Mouse (Mus musculus): ENCODE results near the gene Kmt2e. TPM values are rescaled to one million over a fixed set of nuclear protein-coding genes. Genes with fewer than 3 reads are reported as not detected.

Gene Kmt2e
- polyA plus RNA-seq, 1 experiment from 2014 or later = 27.5 TPM

DNA sequence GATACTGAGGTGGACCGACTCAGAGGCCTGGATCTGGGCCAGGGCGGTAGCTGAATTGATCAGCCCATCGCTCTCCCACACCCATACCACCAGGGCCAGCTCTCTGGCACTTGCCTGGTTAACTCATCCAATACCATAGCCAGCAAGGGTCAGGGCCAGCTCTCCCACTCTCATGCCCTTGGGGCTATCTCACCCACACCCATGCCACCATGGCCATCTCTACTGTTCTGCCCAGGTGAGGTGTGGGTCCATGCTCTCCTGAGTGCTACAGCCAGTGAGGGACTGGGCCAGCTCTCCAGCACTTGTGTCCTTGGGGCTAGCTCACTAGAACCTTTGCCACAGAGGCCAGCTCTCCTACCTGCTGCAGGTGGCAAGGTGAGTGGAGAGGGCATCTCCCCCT lies 34.1 kb upstream of the Kmt2e start:
- DNase-seq = no peak
- H3K27ac ChIP-seq (ENCODE audit: low read depth) = no peak overlapping the region
- no peaks in the 10 kb centered on the region for H3K27me3 ChIP-seq (ENCODE audit: insufficient read depth, low read length)
- H3K4me1 ChIP-seq (ENCODE audit: insufficient read depth) = no peaks in the 10 kb centered on the region
- no peaks in the 10 kb centered on the region for H3K9me3 ChIP-seq (ENCODE audit: low read length)
- TF ChIP-seq CTCF (IDR thresholded peaks at IDR 0.05; ENCODE audit: low read depth) (no peak), EP300 (IDR thresholded peaks at IDR 0.05; ENCODE audit: low read depth) (no peak)
- 79% methylated on average over 3 of the region's 3 CpGs for WGBS (ENCODE audit: insufficient replicate concordance)
- H3K36me3 ChIP-seq (replicated peaks; ENCODE audit: insufficient read depth, low read length) = no peaks in the 10 kb centered on the region
- no peak overlapping the region for H3K4me3 ChIP-seq (ENCODE audit: low read depth, low read length)
- no peak for ATAC-seq
- H3K4me2 ChIP-seq (ENCODE audit: low read depth, low read length) = no peak overlapping the region
- no peak overlapping the region for H3K9ac ChIP-seq (replicated peaks)

DNA sequence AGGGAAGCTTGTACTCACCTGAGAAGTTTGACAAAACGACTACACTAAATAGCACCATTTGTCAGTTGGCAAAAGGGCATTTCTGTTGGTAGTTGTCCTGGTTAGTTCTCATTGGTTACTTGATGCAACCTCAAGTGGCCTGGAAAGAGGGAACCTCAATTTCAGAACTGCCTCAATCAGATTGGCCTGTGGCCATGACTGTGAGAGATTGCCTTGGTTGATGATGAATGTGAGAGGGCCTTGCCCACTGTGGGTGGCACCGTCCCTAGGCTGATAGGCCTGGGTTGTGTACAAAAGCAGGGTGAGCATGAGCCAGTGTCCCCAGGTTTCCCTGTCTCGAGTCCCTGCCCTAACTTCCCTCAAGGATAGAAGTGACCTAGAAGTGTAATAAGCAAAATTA lies 33.4 kb upstream of the Kmt2e start:
- Histone ChIP-seq H3K27me3 (ENCODE audit: insufficient read depth, low read length) (no peaks in the 10 kb centered on the region), H3K4me1 (ENCODE audit: insufficient read depth) (no peaks in the 10 kb centered on the region), H3K27ac (ENCODE audit: low read depth) (no peak overlapping the region), H3K9ac (replicated peaks) (no peak overlapping the region), H3K4me2 (ENCODE audit: low read depth, low read length) (no peak overlapping the region), H3K9me3 (ENCODE audit: low read length) (no peaks in the 10 kb centered on the region), H3K4me3 (ENCODE audit: low read depth, low read length) (no peak overlapping the region), H3K36me3 (replicated peaks; ENCODE audit: insufficient read depth, low read length) (no peaks in the 10 kb centered on the region)
- 79% methylated on average over 3 of the region's 3 CpGs for WGBS (ENCODE audit: insufficient replicate concordance)
- TF ChIP-seq CTCF (IDR thresholded peaks at IDR 0.05; ENCODE audit: low read depth) (no peak), EP300 (IDR thresholded peaks at IDR 0.05; ENCODE audit: low read depth) (no peak)
- ATAC-seq = no peak
- no peak for DNase-seq

DNA sequence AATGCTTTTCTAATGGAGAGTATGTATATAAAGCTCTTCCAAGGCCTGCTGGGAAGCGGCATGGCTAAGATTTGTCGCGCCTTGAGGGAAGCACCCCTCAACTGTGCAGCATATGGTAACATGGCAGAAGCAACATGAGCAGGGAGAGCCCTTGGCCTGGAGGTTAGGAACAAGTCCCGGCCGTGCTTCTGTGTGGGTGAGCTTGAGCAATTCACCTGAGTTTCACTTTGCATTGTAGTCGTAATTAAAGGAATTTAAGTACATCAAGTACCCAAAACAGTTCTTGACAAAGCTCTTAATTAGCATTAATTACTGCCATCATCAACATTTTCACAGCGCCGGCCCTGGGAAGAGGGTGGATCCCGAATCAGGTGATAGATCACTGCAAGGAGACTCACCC lies 32.9 kb upstream of the Kmt2e start:
- TF ChIP-seq EP300 (IDR thresholded peaks at IDR 0.05; ENCODE audit: low read depth) = no peak
- Histone ChIP-seq H3K4me2 (ENCODE audit: low read depth, low read length) (no peak overlapping the region), H3K4me3 (ENCODE audit: low read depth, low read length) (no peak overlapping the region), H3K9ac (replicated peaks) (no peak overlapping the region), H3K9me3 (ENCODE audit: low read length) (no peaks in the 10 kb centered on the region), H3K27me3 (ENCODE audit: insufficient read depth, low read length) (no peaks in the 10 kb centered on the region), H3K36me3 (replicated peaks; ENCODE audit: insufficient read depth, low read length) (no peaks in the 10 kb centered on the region), H3K4me1 (ENCODE audit: insufficient read depth) (no peaks in the 10 kb centered on the region), H3K27ac (ENCODE audit: low read depth) (no peak overlapping the region)
- ATAC-seq = no peak
- 85% methylated on average over 9 of the region's 9 CpGs for WGBS (ENCODE audit: insufficient replicate concordance)
- no peak for DNase-seq

DNA sequence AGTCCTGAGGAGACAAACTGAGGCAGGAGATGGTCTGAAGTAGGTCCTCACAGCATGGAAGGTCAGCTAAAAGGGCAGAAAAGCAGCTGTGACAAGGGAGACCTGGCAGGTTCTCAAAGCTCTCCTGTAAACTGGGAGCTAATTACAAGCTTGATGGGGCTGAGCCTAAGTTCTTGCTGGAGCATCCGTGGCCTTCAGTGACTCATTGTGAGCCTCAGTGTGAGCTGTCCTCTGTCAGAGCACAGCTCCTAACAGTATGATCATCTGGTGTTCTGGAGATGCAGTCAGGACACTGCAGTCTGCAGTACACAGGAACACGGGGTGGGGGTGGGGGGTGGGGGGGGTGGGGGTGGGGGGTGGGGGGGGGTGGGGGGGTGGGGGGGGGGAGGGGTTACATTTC lies 32.2 kb upstream of the Kmt2e start:
- no peak for ATAC-seq

DNA sequence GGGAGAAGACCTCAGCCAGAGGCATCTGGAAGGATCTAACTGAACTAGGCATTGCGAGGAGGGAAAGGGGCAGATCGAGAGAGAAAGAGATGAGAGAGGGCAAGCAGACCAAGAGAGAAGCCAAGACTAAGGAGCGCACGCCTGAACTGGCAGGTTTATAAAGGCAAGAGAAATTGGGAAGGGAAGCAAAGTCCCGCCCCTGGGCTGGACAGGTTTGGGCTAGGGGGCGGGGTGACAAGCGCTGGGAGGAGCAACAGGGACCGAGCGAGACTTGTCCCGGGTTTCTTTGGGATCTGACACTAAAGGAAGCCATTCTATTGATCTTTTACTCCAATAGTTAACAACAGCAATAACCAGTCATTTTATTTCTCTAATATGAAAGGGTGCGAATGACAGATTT lies 31.1 kb upstream of the Kmt2e start:
- Histone ChIP-seq H3K4me1 (ENCODE audit: insufficient read depth) (peaks cover 3% of the 10 kb centered on the region; the same call in 1 of the 2 replicates), H3K4me2 (ENCODE audit: low read depth, low read length) (no peak overlapping the region), H3K9ac (replicated peaks) (no peak overlapping the region), H3K4me3 (ENCODE audit: low read depth, low read length) (no peak overlapping the region), H3K27ac (ENCODE audit: low read depth) (no peak overlapping the region), H3K27me3 (ENCODE audit: insufficient read depth, low read length) (no peaks in the 10 kb centered on the region), H3K9me3 (ENCODE audit: low read length) (no peaks in the 10 kb centered on the region), H3K36me3 (replicated peaks; ENCODE audit: insufficient read depth, low read length) (no peaks in the 10 kb centered on the region)
- ATAC-seq (no peak), DNase-seq (no peak)
- 72% methylated on average over 11 of the region's 11 CpGs for WGBS (ENCODE audit: insufficient replicate concordance)
- TF ChIP-seq EP300 (IDR thresholded peaks at IDR 0.05; ENCODE audit: low read depth) (no peak), CTCF (IDR thresholded peaks at IDR 0.05; ENCODE audit: low read depth) (no peak)

More for the DNA sequence above, 32.2 kb upstream of the Kmt2e start:
- Histone ChIP-seq H3K4me3 (ENCODE audit: low read depth, low read length) (no peak overlapping the region), H3K4me2 (ENCODE audit: low read depth, low read length) (no peak overlapping the region), H3K9ac (replicated peaks) (no peak overlapping the region), H3K27me3 (ENCODE audit: insufficient read depth, low read length) (no peaks in the 10 kb centered on the region), H3K27ac (ENCODE audit: low read depth) (no peak overlapping the region), H3K9me3 (ENCODE audit: low read length) (no peaks in the 10 kb centered on the region), H3K36me3 (replicated peaks; ENCODE audit: insufficient read depth, low read length) (no peaks in the 10 kb centered on the region), H3K4me1 (ENCODE audit: insufficient read depth) (peaks cover 2% of the 10 kb centered on the region; the same call in 1 of the 2 replicates)
- no peak for DNase-seq
- WGBS (ENCODE audit: insufficient replicate concordance) = 86% methylated on average over 1 of the region's 2 CpGs
- TF ChIP-seq EP300 (IDR thresholded peaks at IDR 0.05; ENCODE audit: low read depth) = no peak
- no peak for TF ChIP-seq CTCF (IDR thresholded peaks at IDR 0.05; ENCODE audit: low read depth)

DNA sequence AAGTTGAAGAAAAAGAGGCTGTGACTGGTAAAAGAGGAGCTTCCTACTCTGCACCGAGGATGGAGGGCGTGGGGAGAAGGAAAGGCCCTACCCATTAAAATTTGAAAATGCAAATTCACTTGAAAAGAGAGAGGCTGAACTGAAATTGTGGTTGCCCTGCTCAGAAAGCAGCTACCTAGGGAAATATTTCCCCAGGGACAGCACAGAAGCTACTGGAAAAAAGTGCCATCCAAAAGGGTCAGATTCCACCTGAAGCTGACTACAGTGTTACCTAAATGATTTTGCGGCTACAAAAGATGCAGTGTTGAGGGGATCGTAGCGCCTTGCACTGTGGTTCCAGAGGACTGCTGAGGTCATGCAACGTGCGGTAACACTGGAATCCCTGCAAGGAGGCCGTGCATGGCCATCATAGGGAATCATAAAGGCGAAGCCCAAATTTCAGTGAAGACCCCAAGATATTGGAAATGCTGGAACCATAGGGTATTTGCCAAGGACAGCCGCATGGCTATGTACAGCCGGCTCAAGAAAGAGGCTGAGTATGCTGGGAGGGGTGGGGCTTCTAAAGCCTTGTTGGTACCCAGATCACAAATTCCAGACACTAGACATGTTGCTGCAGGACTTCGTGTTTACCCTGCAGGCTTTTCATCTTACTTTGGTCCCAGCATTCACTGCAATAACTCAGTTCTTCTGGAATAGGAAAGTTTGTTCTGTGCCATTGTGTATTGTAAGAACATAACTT lies 28.4 kb upstream of the Kmt2e start:
- Histone ChIP-seq H3K9me3 (ENCODE audit: low read length) (no peaks in the 10 kb centered on the region), H3K36me3 (replicated peaks; ENCODE audit: insufficient read depth, low read length) (no peaks in the 10 kb centered on the region), H3K27ac (ENCODE audit: low read depth) (no peak overlapping the region), H3K4me2 (ENCODE audit: low read depth, low read length) (no peak overlapping the region), H3K27me3 (ENCODE audit: insufficient read depth, low read length) (no peaks in the 10 kb centered on the region), H3K4me1 (ENCODE audit: insufficient read depth) (peaks cover 12% of the 10 kb centered on the region), H3K9ac (replicated peaks) (no peak overlapping the region), H3K4me3 (ENCODE audit: low read depth, low read length) (no peak overlapping the region)
- DNase-seq (no peak), ATAC-seq (no peak)
- 87% methylated on average over 12 of the region's 12 CpGs for whole genome bisulfite sequencing (ENCODE audit: insufficient replicate concordance)
- TF ChIP-seq EP300 (IDR thresholded peaks at IDR 0.05; ENCODE audit: low read depth) (no peak), CTCF (IDR thresholded peaks at IDR 0.05; ENCODE audit: low read depth) (no peak)
